22 mouse cellular contexts compared by ENCODE assay signal in the genomic region with DNA sequence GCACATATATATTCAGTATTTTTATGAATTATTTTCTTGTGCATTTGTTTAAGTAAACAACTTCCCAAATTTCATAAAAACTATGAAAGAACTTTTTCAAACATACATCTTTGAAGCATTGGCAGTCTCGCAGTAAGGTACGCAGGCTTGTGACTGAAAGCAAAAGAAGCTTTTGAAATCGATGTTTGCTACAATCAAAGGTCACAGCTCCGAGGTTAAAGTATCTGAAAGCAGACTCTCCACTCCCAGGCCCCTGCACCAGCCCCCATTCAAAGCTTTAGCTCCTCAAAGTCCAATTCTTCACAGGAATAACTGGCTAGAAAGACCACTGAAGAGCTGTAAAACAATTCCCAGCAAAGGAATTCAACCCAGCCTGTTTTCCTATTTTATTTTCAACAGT. TPM values are rescaled to one million over a fixed set of nuclear protein-coding genes. Genes with fewer than 3 reads are reported as not detected.
"Had no signal": no experiment of that assay in that cellular context is flagged by ENCODE, and none has a peak within 500 bp of the region (broad histone marks: within the 10 kb centered on the region; RNA-seq: fewer than 3 reads in every experiment).

No protein-coding gene starts in this region.

- H3K4me1 ChIP-seq: midbrain, embryonic 12.5 days; neural tube, embryonic 12.5 days; neural tube, embryonic 15.5 days had no signal

- H3K4me3 ChIP-seq: midbrain, embryonic 10.5 days; midbrain, embryonic 12.5 days; myocyte; neural tube, embryonic 12.5 days; neural tube, embryonic 15.5 days had no signal

- DNase-seq: lung, adult 18-20 months; lung, embryonic 14.5 days; lung, postnatal 10 days; lung, postnatal 4 days; midbrain, embryonic 14.5 days; retina, postnatal 1 day; right cerebral cortex, adult 18-20 months; right cerebral cortex, postnatal 25 days; right cerebral cortex, postnatal 4 days; spleen, adult 18-20 months; thymus, adult 18-20 months; thymus, postnatal 14 days; thymus, postnatal 36 days had no signal

- ATAC-seq: midbrain, embryonic 16.5 days had no signal

- H3K9me3 ChIP-seq: midbrain, embryonic 10.5 days; midbrain, embryonic 12.5 days; neural tube, embryonic 12.5 days; neural tube, embryonic 15.5 days had no signal

- H3K4me2 ChIP-seq: lung, embryonic 14.5 days; midbrain, embryonic 12.5 days; neural tube, embryonic 12.5 days; neural tube, embryonic 15.5 days had no signal

- H3K27ac ChIP-seq: liver, embryonic 14.5 days; midbrain, embryonic 12.5 days; neural tube, embryonic 12.5 days; neural tube, embryonic 15.5 days had no signal

- H3K9ac ChIP-seq: liver, embryonic 14.5 days; lung, embryonic 14.5 days; midbrain, embryonic 12.5 days; neural tube, embryonic 12.5 days; neural tube, embryonic 15.5 days had no signal

- H3K27me3 ChIP-seq: midbrain, embryonic 12.5 days; neural tube, embryonic 12.5 days; neural tube, embryonic 15.5 days had no signal

RNA-seq across cellular contexts. Expression of a gene that starts 8.9 kb away (rescaled TPM):
- total RNA-seq: megakaryocyte, adult 5-6 weeks; megakaryocyte-erythroid progenitor cell, adult 5-6 weeks had no signal
